Mouse (Mus musculus) stomach, postnatal 0 days (tissue): Measurements from ENCODE around the gene Cxcr6.

Experiments
- CTCF ChIP-seq: IDR thresholded peaks from 2 replicates; pipeline ENCODE4 v1.5.1; 2016; ENCODE audit warnings: antibody characterized with exemption, low read depth, mild to moderate bottlenecking, moderate library complexity
- EP300 ChIP-seq: optimal IDR thresholded peaks from 2 replicates; pipeline ENCODE3; 2016; ENCODE audit warnings: antibody characterized with exemption

GRCm38 (mm10) chr9:123802896-123803295, 3.4 kb upstream of the Cxcr6 start:
- peak; percentile 34; the same call in 1 of the 2 replicates for TF ChIP-seq CTCF
- TF ChIP-seq EP300: no peak
